Mouse (Mus musculus): ENCODE data around the gene Fbxo28. TPM values are rescaled to one million over a fixed set of nuclear protein-coding genes. Genes with fewer than 3 reads are reported as not detected.

Fbxo28 gene
- total RNA-seq, 1 experiment from 2014 or later = 20.8 TPM

DNA sequence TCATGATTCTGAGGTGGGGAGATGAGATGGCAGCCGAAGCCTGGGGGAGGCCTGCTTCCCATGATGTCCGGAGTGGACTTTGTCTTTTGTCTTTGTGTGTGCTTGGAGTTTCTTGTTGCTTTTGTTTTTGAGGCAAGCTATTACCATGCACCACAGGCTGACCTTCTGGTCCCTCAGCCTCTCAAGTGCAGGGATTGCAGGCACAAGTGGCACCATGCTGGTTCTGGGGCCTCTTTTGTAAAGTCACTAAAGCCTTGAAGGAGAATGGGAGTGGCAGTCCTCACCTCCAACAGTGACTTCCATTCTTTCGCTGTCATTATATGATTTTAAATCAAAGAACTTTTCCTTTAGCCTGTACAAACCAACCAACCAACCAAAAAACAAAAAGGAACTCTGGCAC, 44.2 kb downstream of the Fbxo28 start:
- ATAC-seq (ENCODE audit: extremely low read depth, insufficient number of reproducible peaks, low FRiP score, poor library complexity, severe bottlenecking) = no peak

DNA sequence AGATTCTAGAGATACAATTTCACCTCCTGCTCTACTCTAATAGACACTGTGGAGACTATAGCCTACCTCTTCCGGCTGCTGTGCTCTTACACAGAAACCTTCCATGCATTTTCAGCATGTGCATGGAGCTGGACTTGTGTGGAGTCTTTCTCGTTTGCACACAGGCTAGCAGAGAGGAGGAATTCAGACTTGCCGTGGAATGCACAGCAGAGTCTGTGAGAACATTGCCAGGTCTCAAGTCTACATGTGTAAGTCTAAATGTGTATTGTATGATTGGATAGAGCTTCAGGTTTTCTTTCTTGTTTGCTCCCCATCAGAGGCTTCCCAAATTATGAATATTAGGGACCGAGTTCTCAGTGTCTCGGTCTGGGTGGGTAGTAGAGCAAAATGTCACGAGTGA, 44.6 kb downstream of the Fbxo28 start:
- no peak for ATAC-seq (ENCODE audit: extremely low read depth, insufficient number of reproducible peaks, low FRiP score, poor library complexity, severe bottlenecking)

DNA sequence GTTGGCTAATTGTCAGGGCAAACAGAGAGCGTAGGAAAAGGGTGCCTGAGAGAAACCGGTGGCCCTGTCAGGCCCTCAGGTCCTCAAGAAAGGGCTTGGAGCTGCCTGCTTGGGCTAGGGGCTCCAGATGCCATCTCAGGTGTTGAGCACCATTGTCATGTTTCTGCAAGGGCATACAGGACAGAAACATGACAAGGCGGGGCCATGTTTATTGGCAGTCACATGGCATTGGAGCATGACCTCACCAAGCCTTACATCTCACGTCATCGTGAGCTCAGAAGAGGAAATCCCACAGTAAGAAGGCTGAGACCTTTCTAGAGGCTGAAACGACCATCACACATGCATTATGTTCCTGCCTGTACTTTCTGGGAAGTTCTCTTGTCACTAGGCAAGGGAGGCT, 45.3 kb downstream of the Fbxo28 start:
- no peak for ATAC-seq (ENCODE audit: extremely low read depth, insufficient number of reproducible peaks, low FRiP score, poor library complexity, severe bottlenecking)

DNA sequence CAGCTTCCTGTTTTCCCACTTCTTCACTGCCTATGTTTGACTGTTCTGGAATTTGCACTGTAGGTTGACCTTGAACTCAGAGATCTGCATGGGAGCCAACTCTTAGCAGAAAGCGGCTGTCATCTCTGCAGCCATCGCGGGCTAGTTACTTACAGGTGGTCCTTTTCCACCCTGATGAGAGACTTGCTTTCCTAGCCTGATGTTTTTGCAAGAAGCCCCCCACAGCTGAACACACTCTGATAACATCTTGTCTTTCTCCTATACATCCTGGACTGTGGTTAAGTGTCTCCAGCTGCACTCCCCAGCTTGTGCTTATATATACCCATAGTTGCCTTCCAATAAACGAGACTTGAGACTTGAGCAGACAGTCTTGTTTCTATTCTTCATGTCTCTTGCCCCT, 49.1 kb downstream of the Fbxo28 start:
- no peak for ATAC-seq (ENCODE audit: extremely low read depth, insufficient number of reproducible peaks, low FRiP score, poor library complexity, severe bottlenecking)

DNA sequence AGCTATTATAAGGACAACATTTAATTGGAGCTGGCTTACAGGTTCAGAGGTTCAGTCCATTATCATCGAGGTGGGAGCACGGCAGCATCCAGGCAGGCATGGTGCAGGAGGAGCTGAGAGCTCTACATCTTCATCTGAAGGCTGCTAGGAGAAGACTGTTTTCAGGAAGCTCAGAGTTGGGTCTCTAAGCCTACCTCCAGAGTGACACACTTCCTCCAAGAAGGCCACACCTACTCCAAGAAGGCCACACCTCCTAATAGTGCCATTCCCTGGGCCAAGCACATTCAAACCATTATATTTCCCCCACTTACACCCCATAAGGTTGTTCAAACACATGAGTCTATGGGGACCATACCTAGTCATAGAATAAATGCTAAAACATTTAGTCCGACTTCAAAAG, 50.7 kb downstream of the Fbxo28 start:
- ATAC-seq (ENCODE audit: extremely low read depth, insufficient number of reproducible peaks, low FRiP score, poor library complexity, severe bottlenecking) = peak; percentile 60

DNA sequence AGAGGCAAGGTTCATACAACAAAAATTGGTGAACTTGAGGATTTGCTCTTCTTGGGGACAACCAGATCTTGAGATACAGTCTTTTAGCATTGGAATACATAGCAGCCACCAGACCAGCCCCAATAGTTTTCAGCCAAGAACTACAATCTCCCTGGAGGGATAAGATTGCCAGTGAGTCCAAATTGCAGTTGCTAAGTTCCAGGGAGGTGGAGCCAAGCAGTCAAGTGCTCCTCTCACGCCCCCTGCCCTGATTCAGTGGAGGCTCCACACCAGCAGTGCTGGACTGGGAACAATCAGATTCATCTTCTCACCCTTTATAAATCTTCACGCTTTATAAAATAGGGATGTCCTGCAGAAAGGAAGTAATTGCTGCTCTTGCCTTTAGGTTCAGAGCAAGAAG, 51.6 kb downstream of the Fbxo28 start:
- ATAC-seq (ENCODE audit: extremely low read depth, insufficient number of reproducible peaks, low FRiP score, poor library complexity, severe bottlenecking) = no peak

DNA sequence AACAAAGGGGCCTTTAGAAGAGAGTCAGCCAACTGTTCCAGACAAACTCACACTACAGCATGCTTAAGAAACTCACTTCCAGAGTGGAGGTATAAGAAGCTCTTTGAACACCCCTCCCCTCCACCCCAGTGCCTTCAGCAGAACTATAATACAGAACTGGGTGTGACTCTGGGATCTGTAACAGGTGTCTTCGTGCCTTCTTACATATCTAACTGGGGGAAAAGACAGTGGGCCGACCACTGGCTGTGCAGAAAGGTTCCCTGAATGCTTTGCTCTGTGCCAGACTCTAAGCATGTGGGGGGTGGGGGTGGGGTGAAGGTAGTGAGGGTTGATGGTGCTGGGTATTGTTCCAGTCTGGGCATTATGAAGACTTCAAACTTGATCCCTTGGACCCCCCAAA, 52.8 kb downstream of the Fbxo28 start:
- ATAC-seq (ENCODE audit: extremely low read depth, insufficient number of reproducible peaks, low FRiP score, poor library complexity, severe bottlenecking) = no peak

DNA sequence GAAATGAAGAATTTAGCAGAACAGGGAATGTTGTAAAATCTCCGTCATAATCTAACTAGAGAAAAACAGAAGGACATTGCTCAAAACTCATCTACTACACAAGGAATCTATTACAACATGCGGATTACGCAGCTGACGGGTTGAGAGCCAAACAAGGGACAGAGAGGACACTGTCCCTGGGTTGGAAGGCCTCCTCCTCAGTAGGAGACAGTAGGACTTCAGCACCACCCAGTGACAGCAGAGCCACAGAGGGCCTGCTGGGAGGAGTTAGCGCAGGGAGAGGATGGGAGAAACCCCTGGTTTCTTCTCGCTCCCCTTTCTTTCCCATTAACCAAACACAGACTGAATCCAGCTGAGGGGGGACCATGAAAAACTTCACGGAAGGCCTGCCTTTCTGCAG, 53.6 kb downstream of the Fbxo28 start:
- peak; percentile 54 for ATAC-seq (ENCODE audit: extremely low read depth, insufficient number of reproducible peaks, low FRiP score, poor library complexity, severe bottlenecking)

DNA sequence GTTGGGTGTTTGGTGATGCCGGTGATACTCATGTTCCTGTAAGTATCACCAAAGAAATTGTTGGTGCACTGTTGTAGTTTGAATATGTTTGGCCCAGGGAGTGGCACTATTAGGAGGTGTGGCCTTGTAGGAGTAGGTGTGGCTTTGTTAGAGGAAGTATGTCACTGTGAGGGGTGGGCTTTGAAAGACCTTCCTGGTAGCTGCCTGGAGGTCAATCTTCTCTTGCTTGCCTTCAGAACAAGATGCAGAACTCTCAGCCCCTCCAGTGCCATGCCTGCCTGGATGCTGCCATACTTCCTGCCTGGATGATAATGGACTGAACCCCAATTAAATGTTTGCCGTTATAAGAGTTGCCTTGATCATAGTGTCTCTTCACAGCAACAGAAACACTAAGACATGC, 56.6 kb downstream of the Fbxo28 start:
- no peak for ATAC-seq (ENCODE audit: extremely low read depth, insufficient number of reproducible peaks, low FRiP score, poor library complexity, severe bottlenecking)

DNA sequence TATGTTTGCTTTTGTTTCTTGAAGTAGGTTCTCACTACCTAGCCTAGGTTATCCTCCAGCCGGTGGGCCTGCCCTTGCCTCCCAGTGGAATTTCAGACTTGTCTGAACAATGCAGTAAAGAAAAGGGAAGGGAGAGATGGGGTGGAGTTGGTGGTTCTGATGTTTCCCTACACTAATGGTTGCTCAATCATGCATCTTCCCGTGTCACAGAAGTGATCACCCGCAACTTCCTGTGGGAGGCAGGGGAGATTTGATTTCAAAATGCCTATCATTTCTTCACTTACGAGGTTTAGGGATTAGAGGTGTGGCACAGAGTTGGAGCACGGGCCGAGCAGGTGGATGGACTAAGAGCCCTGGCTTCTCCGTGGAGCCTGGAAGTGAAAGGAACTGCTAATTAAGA, 58.2 kb downstream of the Fbxo28 start:
- ATAC-seq (ENCODE audit: extremely low read depth, insufficient number of reproducible peaks, low FRiP score, poor library complexity, severe bottlenecking) = peak; percentile 35; the same call in 1 of the 2 replicates

DNA sequence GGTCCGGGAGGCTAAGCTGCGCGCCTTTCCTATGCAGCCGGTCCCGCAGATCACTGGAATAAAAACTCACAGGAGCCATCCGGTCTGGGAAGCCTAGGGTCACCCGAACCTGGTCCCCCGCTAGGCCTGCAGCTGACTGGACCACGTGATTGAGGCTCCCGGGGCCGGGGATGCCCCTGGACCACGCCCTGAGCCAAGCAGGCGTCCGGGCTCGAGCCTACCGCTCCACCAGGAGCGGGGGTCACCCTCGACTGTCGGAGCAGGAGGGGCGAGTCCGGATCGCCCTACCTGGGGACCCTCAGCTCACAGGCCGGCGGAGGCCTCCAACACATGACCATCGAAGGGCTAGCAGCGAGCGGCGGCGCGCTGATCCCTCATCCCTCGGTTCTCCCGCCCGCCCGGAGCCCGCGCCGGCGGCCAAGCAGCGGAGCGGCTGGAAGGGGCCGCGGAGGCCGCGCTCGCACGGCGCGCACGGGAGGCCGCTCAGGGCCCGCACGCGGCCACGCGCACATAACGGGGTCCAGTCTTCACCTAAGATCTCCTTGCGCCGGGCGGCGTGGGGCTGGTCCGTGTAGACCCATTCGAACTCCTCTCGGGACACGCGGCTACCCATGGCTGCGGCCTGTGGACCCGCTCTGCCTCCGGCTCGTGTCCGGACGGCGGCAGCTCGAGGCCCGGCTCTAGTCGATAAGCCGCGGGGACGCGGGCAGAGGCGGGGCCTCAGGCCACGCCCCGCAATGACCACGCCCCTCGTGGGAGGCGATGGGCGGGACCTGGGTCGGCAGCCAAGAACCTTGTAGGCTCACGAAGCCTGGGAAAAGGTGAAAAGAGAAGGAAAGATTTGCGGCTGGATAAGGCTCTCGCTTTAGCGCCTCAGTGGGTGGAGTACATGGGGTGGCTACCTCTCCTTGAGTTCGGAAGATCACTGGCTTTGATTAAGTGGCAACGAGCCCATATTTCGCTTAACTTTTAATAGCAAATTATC, 59.0 kb downstream of the Fbxo28 start, which contains the start of gene Degs1:
Gene Degs1, minus strand, starts transcription at position 714 of the 985 bp plus-strand sequence.
- ATAC-seq (ENCODE audit: extremely low read depth, insufficient number of reproducible peaks, low FRiP score, poor library complexity, severe bottlenecking) = peak; percentile 88

DNA sequence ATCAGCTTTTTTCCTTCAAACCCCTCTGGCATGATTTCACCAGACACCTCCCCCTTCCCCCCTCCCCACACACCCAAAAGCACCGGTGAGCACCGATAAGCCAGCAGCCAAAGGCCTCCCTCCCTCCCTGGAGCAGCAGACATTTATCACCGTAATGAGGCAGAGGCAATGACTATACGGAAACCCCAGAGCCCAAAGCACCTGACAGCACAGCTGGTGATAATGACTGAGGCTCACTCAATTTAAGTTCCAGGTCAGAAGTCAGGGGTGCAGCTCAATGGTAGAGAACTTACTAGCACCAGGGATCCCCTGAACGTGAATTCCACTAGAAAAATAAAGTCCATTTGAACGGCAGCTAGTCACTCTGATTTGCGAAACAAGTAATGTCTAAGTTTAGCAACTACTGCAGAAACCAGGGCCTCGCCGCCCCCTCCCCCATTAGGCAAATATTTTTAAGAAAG, 60.1 kb downstream of the Fbxo28 start:
- ATAC-seq (ENCODE audit: extremely low read depth, insufficient number of reproducible peaks, low FRiP score, poor library complexity, severe bottlenecking) = no peak

DNA sequence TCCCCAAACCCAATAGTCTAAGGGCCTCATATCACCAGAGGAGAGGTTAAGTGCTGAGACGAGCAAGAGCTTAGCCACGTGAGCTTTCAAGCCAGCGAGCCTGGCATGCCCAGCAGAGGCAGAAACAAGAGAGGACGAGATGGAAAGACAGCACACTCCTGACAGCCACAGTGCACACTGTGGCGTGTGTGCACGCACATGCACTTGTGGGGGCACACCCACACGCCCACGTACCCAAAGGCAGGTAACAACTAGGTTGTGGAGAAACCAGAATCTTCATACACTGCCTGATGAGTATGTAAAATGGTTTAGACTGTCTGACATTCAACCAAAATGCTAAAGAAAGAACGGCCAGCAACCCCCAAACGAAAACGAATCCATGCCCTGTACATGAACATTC, 60.9 kb downstream of the Fbxo28 start:
- no peak for ATAC-seq (ENCODE audit: extremely low read depth, insufficient number of reproducible peaks, low FRiP score, poor library complexity, severe bottlenecking)

DNA sequence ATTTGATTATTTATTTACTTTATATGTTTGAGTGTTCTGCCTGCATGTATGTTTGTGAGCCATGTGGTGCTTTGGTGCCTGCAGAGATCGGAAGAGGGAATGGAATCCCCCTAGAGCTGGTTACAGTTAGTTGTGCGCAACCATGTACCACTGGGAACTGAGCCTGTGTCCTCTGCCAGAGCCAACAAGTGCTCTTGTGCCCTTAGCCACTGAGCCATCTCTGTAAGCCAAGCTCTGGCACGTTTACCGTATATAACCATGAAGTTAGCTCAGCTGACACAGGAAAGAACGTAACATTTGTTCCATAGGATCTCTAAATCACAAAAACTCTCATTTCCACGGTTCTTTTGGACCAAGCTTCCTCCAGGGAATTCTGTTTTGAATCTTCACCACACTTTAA, 61.4 kb downstream of the Fbxo28 start:
- no peak for ATAC-seq (ENCODE audit: extremely low read depth, insufficient number of reproducible peaks, low FRiP score, poor library complexity, severe bottlenecking)

DNA sequence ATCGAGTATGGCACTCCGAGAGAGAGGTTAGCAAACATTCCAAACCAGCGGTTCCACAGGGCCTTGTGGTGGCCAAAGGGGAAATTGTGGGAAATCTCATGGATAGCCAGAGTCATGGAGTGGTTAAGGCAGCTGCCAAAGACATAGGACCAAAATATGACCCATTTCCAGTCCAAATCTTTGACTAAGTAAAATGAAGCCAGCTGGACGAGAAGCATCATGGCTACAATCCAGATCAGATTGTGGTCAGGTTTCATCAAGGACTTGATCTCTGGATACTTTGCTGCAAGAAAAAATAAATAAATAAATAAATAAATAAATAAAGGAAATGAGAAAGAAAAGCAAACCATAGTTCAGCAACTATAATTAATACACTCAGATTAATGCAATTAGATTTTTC, 62.0 kb downstream of the Fbxo28 start:
- ATAC-seq (ENCODE audit: extremely low read depth, insufficient number of reproducible peaks, low FRiP score, poor library complexity, severe bottlenecking) = no peak

DNA sequence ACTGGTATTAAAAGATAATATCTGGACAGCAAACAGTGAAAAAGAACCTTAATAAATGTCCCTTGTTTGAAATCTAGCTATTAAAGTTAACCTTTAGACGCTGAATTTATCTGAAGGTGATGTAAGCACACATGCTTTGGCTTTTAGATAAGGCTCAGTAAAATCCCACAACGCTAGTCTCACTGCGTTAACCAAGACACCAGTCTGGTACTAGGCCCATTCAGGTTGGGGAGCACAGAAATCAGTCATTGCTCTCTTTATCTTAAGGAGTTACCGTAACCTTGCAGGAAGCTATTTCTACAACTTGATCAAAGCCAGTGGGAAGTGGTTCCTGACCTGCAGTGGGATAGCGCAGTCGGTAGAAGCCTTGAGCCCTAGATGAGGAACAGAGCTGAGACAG, 66.3 kb downstream of the Fbxo28 start:
- ATAC-seq (ENCODE audit: extremely low read depth, insufficient number of reproducible peaks, low FRiP score, poor library complexity, severe bottlenecking) = no peak

DNA sequence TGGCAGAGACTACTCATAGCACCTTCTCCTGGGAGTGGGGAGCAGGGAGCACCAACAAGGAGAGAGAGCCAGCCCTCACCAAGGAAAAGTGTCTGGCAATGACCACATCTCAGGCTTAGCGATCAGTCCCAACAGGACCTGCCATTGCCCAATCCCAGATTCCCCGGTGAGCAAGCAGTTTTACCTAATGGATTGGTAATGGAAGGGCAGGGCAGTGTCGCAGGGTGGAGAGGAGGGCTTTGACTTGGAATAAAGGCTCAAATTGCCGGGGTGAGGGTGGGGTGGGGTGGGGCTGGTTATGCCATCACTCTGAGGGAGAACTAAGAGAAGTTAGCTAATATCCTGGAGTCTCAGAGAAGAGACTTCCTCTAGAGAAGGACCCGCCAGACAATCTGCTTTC, 69.8 kb downstream of the Fbxo28 start:
- ATAC-seq (ENCODE audit: extremely low read depth, insufficient number of reproducible peaks, low FRiP score, poor library complexity, severe bottlenecking) = 0 out of 2 replicates have a peak, but pooled peaks have one; percentile 37

DNA sequence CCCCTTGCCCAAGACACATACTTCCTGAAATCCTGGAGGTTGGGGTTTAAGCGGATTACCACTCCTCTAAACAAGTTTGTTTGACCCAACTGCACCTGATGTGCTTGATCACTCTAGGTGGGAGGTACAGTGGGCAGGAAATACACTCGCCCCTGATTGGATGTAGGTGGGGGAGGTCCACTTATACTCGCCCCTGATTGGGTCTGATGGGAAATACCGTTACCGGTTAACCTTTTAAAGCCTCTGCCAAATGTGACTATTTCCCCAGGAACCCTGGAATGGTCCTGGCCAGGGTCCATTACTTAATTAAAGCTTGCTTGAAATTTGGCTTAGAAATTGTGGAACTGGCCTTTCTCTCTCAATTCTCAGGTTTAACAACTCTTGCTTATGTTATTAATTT, 70.3 kb downstream of the Fbxo28 start:
- ATAC-seq (ENCODE audit: extremely low read depth, insufficient number of reproducible peaks, low FRiP score, poor library complexity, severe bottlenecking) = no peak

DNA sequence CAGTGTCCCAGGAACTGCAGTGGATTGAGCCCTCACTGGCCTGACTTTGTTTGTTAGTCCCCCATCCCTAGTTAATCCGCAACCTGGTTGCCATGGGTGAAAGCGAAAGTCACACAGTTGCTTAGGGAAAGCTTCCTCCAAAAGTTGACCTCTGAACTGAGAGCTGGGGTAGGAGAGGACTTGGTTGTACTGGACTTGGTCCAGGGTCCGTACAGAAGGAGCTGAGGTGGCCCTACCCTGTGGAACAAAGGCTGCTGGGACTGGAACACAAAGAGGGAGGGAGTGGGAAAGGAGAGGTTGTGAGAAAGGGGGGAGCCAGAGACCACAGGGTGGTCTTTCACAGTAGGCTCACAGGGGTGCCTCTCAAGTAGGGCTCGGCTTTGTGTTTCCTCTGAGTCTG, 73.1 kb downstream of the Fbxo28 start:
- no peak for ATAC-seq (ENCODE audit: extremely low read depth, insufficient number of reproducible peaks, low FRiP score, poor library complexity, severe bottlenecking)

DNA sequence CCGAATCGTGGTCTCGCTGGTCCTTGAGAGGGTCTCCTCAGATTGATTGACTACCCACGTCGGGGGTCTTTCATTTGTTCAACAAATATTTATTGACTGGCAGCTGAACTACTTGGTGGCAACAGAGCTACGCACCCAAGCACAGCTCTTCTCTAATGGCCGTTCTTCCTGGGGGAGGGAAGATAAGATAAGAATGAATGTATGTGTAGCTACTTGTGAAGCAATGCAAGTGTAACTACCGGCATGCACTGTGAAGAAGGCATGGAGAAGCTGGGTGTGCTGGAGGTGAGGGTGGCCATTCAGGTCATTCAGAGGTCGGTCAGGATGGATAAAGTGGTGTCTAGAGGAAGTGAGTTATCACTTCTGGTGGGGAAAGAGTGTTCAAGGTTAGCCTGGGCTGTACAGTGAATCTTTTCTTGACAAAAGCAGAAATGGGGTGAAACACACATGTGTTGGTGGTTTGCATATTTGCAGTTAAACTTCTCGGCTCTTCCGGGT, 75.4 kb downstream of the Fbxo28 start:
- no peak for ATAC-seq (ENCODE audit: extremely low read depth, insufficient number of reproducible peaks, low FRiP score, poor library complexity, severe bottlenecking)
